In the genomic region with DNA sequence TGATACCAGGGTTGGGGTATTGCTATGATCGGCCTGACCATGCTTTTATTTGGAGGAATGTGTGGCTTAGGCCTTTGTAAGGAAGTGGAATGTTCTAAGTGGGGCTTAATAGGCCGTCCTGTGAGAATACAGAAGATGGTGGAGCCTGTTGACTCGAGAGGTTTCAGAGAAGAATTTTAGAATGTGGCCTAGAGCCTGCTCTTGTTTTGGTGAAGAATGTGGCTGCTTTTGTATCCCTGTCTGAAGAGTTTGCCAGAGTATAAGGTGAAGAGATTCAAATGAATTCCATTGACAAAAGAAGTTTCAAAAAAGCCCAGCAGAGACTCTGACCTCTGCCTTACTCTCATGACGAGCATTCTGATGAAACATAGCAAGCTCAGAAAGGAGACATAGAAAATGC, we compare ENCODE assay signal across 16 mouse cellular contexts.
"Had no signal": no experiment of that assay in that cellular context is flagged by ENCODE, and none has a peak within 500 bp of the region (broad histone marks: within the 10 kb centered on the region; RNA-seq: fewer than 3 reads in every experiment).

No protein-coding gene starts in this region.

- DNase-seq: retina, postnatal 1 day; right cerebral cortex, adult 18-20 months; right cerebral cortex, postnatal 14 days; right cerebral cortex, postnatal 25 days; right cerebral cortex, postnatal 4 days; spleen, adult 18-20 months; thymus, adult 18-20 months; thymus, adult 2 months; thymus, postnatal 14 days; thymus, postnatal 25 days; thymus, postnatal 36 days; thymus, postnatal 4 days had no signal

- H3K9me3 ChIP-seq: neural tube, embryonic 13.5 days; neural tube, embryonic 15.5 days; stomach, embryonic 15.5 days had no signal

- H3K36me3 ChIP-seq: neural tube, embryonic 13.5 days; neural tube, embryonic 15.5 days had no signal

- H3K27me3 ChIP-seq: neural tube, embryonic 13.5 days; neural tube, embryonic 15.5 days; stomach, embryonic 15.5 days had no signal

- H3K4me2 ChIP-seq: neural tube, embryonic 13.5 days; neural tube, embryonic 15.5 days; stomach, embryonic 15.5 days had no signal

- H3K27ac ChIP-seq: neural tube, embryonic 13.5 days; neural tube, embryonic 15.5 days; stomach, embryonic 15.5 days; stomach, postnatal 0 days had no signal

- H3K9ac ChIP-seq: neural tube, embryonic 13.5 days; neural tube, embryonic 15.5 days; stomach, embryonic 15.5 days had no signal

- H3K4me3 ChIP-seq: neural tube, embryonic 13.5 days; neural tube, embryonic 15.5 days; stomach, embryonic 15.5 days had no signal
